Mouse (Mus musculus) natural killer cell, adult 2 months (primary cell): ENCODE results near the gene Ptprt.

Source experiments
- DNase-seq, 2 experiments: peaks; one replicate each; pipeline ENCODE4 v3.0.0; 2022; ENCODE audit warnings: low spot score in 2 of 2

The Ptprt gene

GRCm38 (mm10) chr2:161961179-161962163 lies 699.5 kb downstream of the Ptprt start:
- DNase-seq = no peak

- no peak for DNase-seq
Observed at GRCm38 (mm10) chr2:161945424-161945823, 715.5 kb downstream of the Ptprt start.

- DNase-seq = no peak
Observed at GRCm38 (mm10) chr2:161944689-161945088, 716.3 kb downstream of the Ptprt start.

- no peak for DNase-seq
Observed at GRCm38 (mm10) chr2:161941991-161942390, 719.0 kb downstream of the Ptprt start.

- DNase-seq = no peak
Observed at GRCm38 (mm10) chr2:161907214-161907613, 753.7 kb downstream of the Ptprt start.

- no peak for DNase-seq
Observed at GRCm38 (mm10) chr2:161902196-161902595, 758.8 kb downstream of the Ptprt start.

- no peak for DNase-seq
Observed at GRCm38 (mm10) chr2:161884446-161884845, 776.5 kb downstream of the Ptprt start.

GRCm38 (mm10) chr2:161882580-161882979 lies 778.4 kb downstream of the Ptprt start:
- DNase-seq = no peak

- no peak for DNase-seq
Observed at GRCm38 (mm10) chr2:161880941-161881340, 780.0 kb downstream of the Ptprt start.

GRCm38 (mm10) chr2:161865231-161865630 lies 795.7 kb downstream of the Ptprt start:
- no peak for DNase-seq

GRCm38 (mm10) chr2:161858813-161859212 lies 802.1 kb downstream of the Ptprt start:
- no peak for DNase-seq

- no peak for DNase-seq
Observed at GRCm38 (mm10) chr2:161858361-161858760, 802.6 kb downstream of the Ptprt start.

- no peak for DNase-seq
Observed at GRCm38 (mm10) chr2:161835001-161835400, 825.9 kb downstream of the Ptprt start.

GRCm38 (mm10) chr2:161833846-161834245 lies 827.1 kb downstream of the Ptprt start:
- no peak for DNase-seq

- no peak for DNase-seq
Observed at GRCm38 (mm10) chr2:161813326-161813725, 847.6 kb downstream of the Ptprt start.

- no peak for DNase-seq
Observed at GRCm38 (mm10) chr2:161808086-161808801, 852.7 kb downstream of the Ptprt start.

GRCm38 (mm10) chr2:161806287-161807007 lies 854.5 kb downstream of the Ptprt start:
- DNase-seq = no peak

GRCm38 (mm10) chr2:161799946-161800345 lies 861.0 kb downstream of the Ptprt start:
- no peak for DNase-seq

GRCm38 (mm10) chr2:161767528-161767927 lies 893.4 kb downstream of the Ptprt start:
- no peak for DNase-seq

GRCm38 (mm10) chr2:161713024-161713423 lies 947.9 kb downstream of the Ptprt start:
- DNase-seq = no peak

- DNase-seq = no peak
Observed at GRCm38 (mm10) chr2:161709316-161709715, 951.6 kb downstream of the Ptprt start.

GRCm38 (mm10) chr2:161706386-161706915 lies 954.5 kb downstream of the Ptprt start:
- DNase-seq = no peak
